Mouse (Mus musculus): ENCODE data around the gene Srgap3. TPM values are rescaled to one million over a fixed set of nuclear protein-coding genes. Genes with fewer than 3 reads are reported as not detected.

Gene Srgap3
- polyA plus RNA-seq, 2 experiments, result 8.4 to 14.3 TPM

DNA sequence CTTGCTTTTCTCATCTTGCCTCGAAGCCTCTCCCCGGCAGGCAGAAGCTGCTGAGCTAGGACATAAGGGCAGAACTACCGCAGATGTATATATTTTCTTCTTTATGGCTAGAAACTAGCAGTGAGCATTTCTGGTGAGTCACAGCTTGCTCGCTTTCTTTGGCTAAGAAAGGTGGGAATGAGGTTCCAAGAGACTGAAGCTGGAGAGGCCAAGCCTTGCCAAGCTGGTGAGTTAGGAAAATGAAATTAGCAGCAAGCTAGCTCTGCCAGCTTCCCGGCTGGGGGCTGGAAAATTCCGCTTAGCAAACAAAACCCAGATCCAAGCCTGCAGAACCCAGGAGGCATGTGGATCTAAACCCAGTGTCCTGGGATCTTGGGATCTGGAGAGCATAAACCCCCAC, 124.0 kb downstream of the Srgap3 start:
- no peaks in the 10 kb centered on the region for H3K27me3 ChIP-seq (ENCODE audit: control insufficient read depth, insufficient read depth, low read length)
- no peak overlapping the region for H3K4me2 ChIP-seq (replicated peaks; ENCODE audit: low read depth, low read length, severe bottlenecking)
- H3K9me3 ChIP-seq (ENCODE audit: control insufficient read depth, low read length), result no peaks in the 10 kb centered on the region
- no peaks in the 10 kb centered on the region for H3K36me3 ChIP-seq (ENCODE audit: control insufficient read depth, insufficient read depth, low read length)
- H3K4me3 ChIP-seq (replicated peaks; ENCODE audit: low read length), result no peak overlapping the region
- WGBS, result 71% methylated on average over 6 of the region's 6 CpGs
- no peak for ATAC-seq (ENCODE audit: low FRiP score, low read depth)
- H3K9ac ChIP-seq (ENCODE audit: low read depth, low read length, severe bottlenecking), result no peak overlapping the region
- H3K27ac ChIP-seq (replicated peaks; ENCODE audit: low read depth, low read length), result no peak overlapping the region
- DNase-seq (ENCODE audit: low spot score), result no peak
- H3K4me1 ChIP-seq (ENCODE audit: control insufficient read depth, insufficient read depth, low read length), result no peaks in the 10 kb centered on the region
- TF ChIP-seq POLR2A (IDR thresholded peaks at IDR 0.05; ENCODE audit: borderline replicate concordance, extremely low read depth, insufficient read depth, insufficient read length), result no peak

DNA sequence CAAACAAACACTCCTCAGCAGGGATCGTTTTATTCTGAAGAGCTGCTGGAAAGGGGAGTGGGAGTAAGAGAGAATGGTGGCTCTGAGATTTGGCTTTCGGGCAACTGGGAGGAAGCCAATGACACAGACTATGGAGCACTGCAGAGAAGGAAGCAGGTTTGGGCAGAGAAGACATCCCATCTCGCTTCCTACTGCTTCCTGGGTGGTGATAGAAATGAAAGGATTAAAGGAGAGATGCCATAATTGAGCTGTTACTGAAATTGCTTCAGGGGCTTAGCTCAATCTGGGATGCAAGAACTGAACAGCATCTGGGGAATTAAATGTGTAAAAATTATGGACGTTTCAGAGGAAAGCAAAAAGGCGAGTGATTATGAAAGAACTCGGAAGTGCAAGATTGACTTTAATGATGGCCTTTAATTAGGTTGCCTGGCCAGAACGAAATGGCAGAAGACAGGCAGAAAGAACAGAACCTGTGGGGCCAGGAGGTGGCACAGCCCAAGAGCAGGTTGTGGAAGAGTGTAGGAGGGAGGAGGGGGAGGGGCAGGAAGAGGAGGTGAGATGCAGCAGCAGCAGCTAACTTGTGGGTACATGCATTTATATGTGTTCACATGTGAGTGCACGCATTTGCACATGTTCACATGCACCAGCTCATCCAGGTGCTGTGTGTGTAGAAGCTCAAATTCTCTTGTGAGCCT, 126.6 kb downstream of the Srgap3 start:
- Histone ChIP-seq H3K27ac (replicated peaks; ENCODE audit: low read depth, low read length) (no peak overlapping the region), H3K4me3 (replicated peaks; ENCODE audit: low read length) (no peak overlapping the region), H3K27me3 (ENCODE audit: control insufficient read depth, insufficient read depth, low read length) (no peaks in the 10 kb centered on the region), H3K4me2 (replicated peaks; ENCODE audit: low read depth, low read length, severe bottlenecking) (no peak overlapping the region), H3K4me1 (ENCODE audit: control insufficient read depth, insufficient read depth, low read length) (no peaks in the 10 kb centered on the region), H3K36me3 (ENCODE audit: control insufficient read depth, insufficient read depth, low read length) (no peaks in the 10 kb centered on the region; the same call in 1 of the 2 replicates), H3K9me3 (ENCODE audit: control insufficient read depth, low read length) (no peaks in the 10 kb centered on the region), H3K9ac (ENCODE audit: low read depth, low read length, severe bottlenecking) (no peak overlapping the region)
- TF ChIP-seq POLR2A (IDR thresholded peaks at IDR 0.05; ENCODE audit: borderline replicate concordance, extremely low read depth, insufficient read depth, insufficient read length), result no peak
- 48% methylated on average over 8 of the region's 8 CpGs for WGBS
- DNase-seq (ENCODE audit: low spot score), result no peak
- no peak for ATAC-seq (ENCODE audit: low FRiP score, low read depth)

- no peak for TF ChIP-seq POLR2A (IDR thresholded peaks at IDR 0.05; ENCODE audit: borderline replicate concordance, extremely low read depth, insufficient read depth, insufficient read length)
- 78% methylated on average over 7 of the region's 7 CpGs for WGBS
- DNase-seq (ENCODE audit: low spot score), result no peak
These were observed 128.6 kb downstream of the Srgap3 start for GRCm38 (mm10) chr6:112818403-112818901.

GRCm38 (mm10) chr6:112815604-112816003, 131.5 kb downstream of the Srgap3 start:
- Histone ChIP-seq H3K27me3 (ENCODE audit: control insufficient read depth, insufficient read depth, low read length) (no peaks in the 10 kb centered on the region), H3K36me3 (ENCODE audit: control insufficient read depth, insufficient read depth, low read length) (no peaks in the 10 kb centered on the region; the same call in 1 of the 2 replicates), H3K27ac (replicated peaks; ENCODE audit: low read depth, low read length) (no peak overlapping the region), H3K4me2 (replicated peaks; ENCODE audit: low read depth, low read length, severe bottlenecking) (no peak overlapping the region), H3K4me1 (ENCODE audit: control insufficient read depth, insufficient read depth, low read length) (no peaks in the 10 kb centered on the region), H3K9me3 (ENCODE audit: control insufficient read depth, low read length) (no peaks in the 10 kb centered on the region), H3K4me3 (replicated peaks; ENCODE audit: low read length) (no peak overlapping the region), H3K9ac (ENCODE audit: low read depth, low read length, severe bottlenecking) (no peak overlapping the region)
- WGBS, result 71% methylated on average over 6 of the region's 6 CpGs
- DNase-seq (ENCODE audit: low spot score), result no peak
- no peak for TF ChIP-seq POLR2A (IDR thresholded peaks at IDR 0.05; ENCODE audit: borderline replicate concordance, extremely low read depth, insufficient read depth, insufficient read length)
- ATAC-seq (ENCODE audit: low FRiP score, low read depth), result no peak

More at GRCm38 (mm10) chr6:112818403-112818901, 128.6 kb downstream of the Srgap3 start:
- Histone ChIP-seq H3K4me2 (replicated peaks; ENCODE audit: low read depth, low read length, severe bottlenecking) (no peak overlapping the region), H3K36me3 (ENCODE audit: control insufficient read depth, insufficient read depth, low read length) (no peaks in the 10 kb centered on the region; the same call in 1 of the 2 replicates), H3K4me3 (replicated peaks; ENCODE audit: low read length) (no peak overlapping the region), H3K27ac (replicated peaks; ENCODE audit: low read depth, low read length) (no peak overlapping the region), H3K4me1 (ENCODE audit: control insufficient read depth, insufficient read depth, low read length) (no peaks in the 10 kb centered on the region), H3K9ac (ENCODE audit: low read depth, low read length, severe bottlenecking) (no peak overlapping the region), H3K9me3 (ENCODE audit: control insufficient read depth, low read length) (no peaks in the 10 kb centered on the region), H3K27me3 (ENCODE audit: control insufficient read depth, insufficient read depth, low read length) (no peaks in the 10 kb centered on the region)
- ATAC-seq (ENCODE audit: low FRiP score, low read depth), result no peak

- Histone ChIP-seq H3K9me3 (ENCODE audit: control insufficient read depth, low read length) (no peaks in the 10 kb centered on the region), H3K4me1 (ENCODE audit: control insufficient read depth, insufficient read depth, low read length) (no peaks in the 10 kb centered on the region; the same call in 1 of the 2 replicates), H3K4me2 (replicated peaks; ENCODE audit: low read depth, low read length, severe bottlenecking) (no peak overlapping the region), H3K9ac (ENCODE audit: low read depth, low read length, severe bottlenecking) (no peak overlapping the region), H3K4me3 (replicated peaks; ENCODE audit: low read length) (no peak overlapping the region), H3K27me3 (ENCODE audit: control insufficient read depth, insufficient read depth, low read length) (no peaks in the 10 kb centered on the region), H3K36me3 (ENCODE audit: control insufficient read depth, insufficient read depth, low read length) (no peaks in the 10 kb centered on the region; the same call in 1 of the 2 replicates), H3K27ac (replicated peaks; ENCODE audit: low read depth, low read length) (no peak overlapping the region)
- no peak for DNase-seq (ENCODE audit: low spot score)
- WGBS, result 52% methylated on average over 5 of the region's 5 CpGs
- no peak for TF ChIP-seq POLR2A (IDR thresholded peaks at IDR 0.05; ENCODE audit: borderline replicate concordance, extremely low read depth, insufficient read depth, insufficient read length)
- ATAC-seq (ENCODE audit: low FRiP score, low read depth), result no peak
These were observed 132.5 kb downstream of the Srgap3 start for GRCm38 (mm10) chr6:112814525-112815086.
